Mouse (Mus musculus) heart, embryonic 16.5 days (tissue): ENCODE data around the gene Srgap1. TPM values are rescaled to one million over a fixed set of nuclear protein-coding genes. Genes with fewer than 3 reads are reported as not detected.
"Not testable (repeated sequence)": the region's sequence is repeated elsewhere in the genome, so short reads cannot be mapped to it uniquely, and the experiment has no call there.

Experiments used
- ATAC-seq: fragments of 200-750 bp; cut with Nextera tagmentation; replicated peaks from 2 replicates; pipeline ENCODE4 v1.8.0; 2017; ENCODE audit warnings: moderate number of reproducible peaks; ENCODE audit not compliant: insufficient read depth, low FRiP score; ENCODE audit errors: extremely low read depth
- H3K27ac ChIP-seq: fragments of 300-500 bp; sonication (generic); 2 replicates; pipeline ENCODE4 v1.5.1; 2014; ENCODE audit warnings: mild to moderate bottlenecking, low read length, control low read depth, moderate library complexity
- H3K27me3 ChIP-seq: fragments of 300-500 bp; sonication (generic); 2 replicates; pipeline ENCODE4 v1.6.1; 2014; ENCODE audit warnings: low read length, mixed read lengths; ENCODE audit not compliant: control insufficient read depth, insufficient read depth
- H3K36me3 ChIP-seq: fragments of 300-500 bp; sonication (generic); 2 replicates; pipeline ENCODE4 v1.6.1; 2014; ENCODE audit not compliant: control insufficient read depth, insufficient read depth
- H3K4me1 ChIP-seq: fragments of 300-500 bp; sonication (generic); 2 replicates; pipeline ENCODE4 v1.6.1; 2014; ENCODE audit warnings: low read length, mixed read lengths; ENCODE audit not compliant: control insufficient read depth, insufficient read depth
- H3K4me2 ChIP-seq: fragments of 300-500 bp; sonication (generic); 2 replicates; pipeline ENCODE4 v1.6.1; 2014; ENCODE audit warnings: low read depth, mild to moderate bottlenecking, control low read depth, low read length
- H3K4me3 ChIP-seq: fragments of 300-500 bp; sonication (generic); 2 replicates; pipeline ENCODE4 v1.5.1; 2014; ENCODE audit warnings: mild to moderate bottlenecking, control low read depth, low read length
- H3K9ac ChIP-seq: fragments of 300-500 bp; sonication (generic); 2 replicates; pipeline ENCODE4 v1.6.1; 2014; ENCODE audit warnings: low read length, control low read depth
- H3K9me3 ChIP-seq: fragments of 300-500 bp; sonication (generic); replicated peaks from 2 replicates; pipeline ENCODE4 v1.6.1; 2016; ENCODE audit warnings: low read length; ENCODE audit not compliant: control insufficient read depth
- WGBS: fragments of 180-500 bp; shearing (Covaris S2); extraction: QIAGEN DNeasy Blood & Tissue Kit; methylation state at CpG from one replicate; pipeline ENCODE4 v1.1.7; 2014; 5-methylcytosine and 5-hydroxymethylcytosine counted together
- polyA plus RNA-seq: library from polyadenylated mRNA; unstranded; fragments of >200 nt; fragmentation: Nextera tagmentation; extraction: Ambion mirVana; gene quantifications from 2 replicates; pipeline ENCODE4 v1.2.1, GENCODE M21; 2015

Srgap1 gene
- polyA plus RNA-seq, 1 experiment from 2014 or later = 7.1 TPM

DNA sequence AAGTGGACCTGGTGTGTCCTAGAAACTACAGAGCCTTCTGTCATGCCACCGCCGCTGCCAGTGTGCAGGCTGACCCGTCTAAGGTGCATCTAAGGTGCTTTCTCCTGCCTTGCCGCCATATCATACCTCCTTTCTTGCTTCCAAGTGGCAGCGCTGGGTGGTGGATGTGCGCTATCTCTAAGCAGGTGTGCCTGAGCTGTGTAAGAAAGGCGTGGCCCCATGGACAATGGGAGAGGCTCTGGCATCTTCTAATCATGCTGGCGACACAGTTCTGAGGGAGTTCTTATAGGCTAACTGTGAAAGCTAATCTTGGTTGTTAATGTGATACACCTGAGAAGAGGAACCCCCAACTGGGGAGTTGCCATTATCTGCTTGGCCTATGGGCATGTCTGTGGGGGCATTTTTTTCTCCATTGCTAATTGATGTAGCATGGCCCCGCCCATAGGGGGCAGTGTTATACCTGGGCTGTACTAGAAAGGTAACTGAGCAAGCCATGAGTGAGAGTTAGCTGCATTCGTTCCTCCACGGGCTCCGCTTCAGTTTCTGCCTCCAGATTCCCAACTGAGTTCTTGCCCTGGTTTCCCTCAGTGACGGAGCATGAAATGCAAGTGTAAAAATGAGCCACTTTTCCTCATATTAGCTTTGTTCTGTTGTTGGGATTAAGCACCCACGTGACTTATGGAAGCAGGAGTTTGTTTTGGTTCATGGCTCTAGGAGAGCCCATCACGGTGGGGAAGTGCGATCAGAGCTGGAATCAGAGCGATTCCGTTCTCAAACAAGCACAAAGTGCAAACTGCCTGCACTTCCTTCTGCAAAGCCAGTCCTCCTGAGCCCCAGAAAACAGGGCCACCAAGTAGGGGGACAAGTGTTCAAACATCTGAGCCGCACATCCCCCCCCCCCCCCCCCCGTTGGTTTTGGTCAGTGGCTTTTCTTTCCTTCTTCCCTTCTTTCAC, 276.2 kb downstream of the Srgap1 start:
- H3K9ac ChIP-seq = no peak overlapping the region
- no peaks in the 10 kb centered on the region for H3K27me3 ChIP-seq
- H3K9me3 ChIP-seq = no peaks in the 10 kb centered on the region
- H3K4me2 ChIP-seq = peak overlapping the region; percentile 55
- H3K4me3 ChIP-seq = peak overlapping the region; percentile 17
- ATAC-seq = no peak
- no peaks in the 10 kb centered on the region for H3K36me3 ChIP-seq
- H3K4me1 ChIP-seq = no peaks in the 10 kb centered on the region
- no peak overlapping the region for H3K27ac ChIP-seq
- WGBS = 57% methylated on average over 20 of the region's 20 CpGs

DNA sequence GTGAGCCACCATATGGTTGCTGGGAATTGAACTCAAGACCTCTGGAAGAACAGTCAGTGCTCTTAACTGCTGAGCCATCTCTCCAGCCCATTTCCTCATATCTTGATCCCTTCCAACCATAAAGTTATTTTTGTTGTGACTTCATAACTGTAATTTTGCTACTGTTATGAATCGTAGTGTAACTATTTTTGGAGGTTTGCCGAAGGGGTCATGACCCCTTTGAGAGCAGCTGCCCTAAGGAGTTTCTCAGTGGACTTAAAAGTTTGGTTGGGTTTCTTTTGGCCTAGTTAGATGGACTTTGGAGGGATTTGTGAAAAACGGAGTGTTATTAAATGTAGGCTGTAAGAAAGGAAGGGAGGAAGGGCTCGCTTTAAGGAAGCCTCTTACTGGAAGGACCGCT, 277.4 kb downstream of the Srgap1 start:
- H3K4me2 ChIP-seq = no peak overlapping the region
- no peak for ATAC-seq
- H3K9me3 ChIP-seq = no peaks in the 10 kb centered on the region
- H3K27me3 ChIP-seq = no peaks in the 10 kb centered on the region
- no peak overlapping the region for H3K9ac ChIP-seq
- WGBS = 84% methylated on average over 5 of the region's 5 CpGs
- H3K27ac ChIP-seq = no peak overlapping the region
- no peaks in the 10 kb centered on the region for H3K4me1 ChIP-seq
- no peaks in the 10 kb centered on the region for H3K36me3 ChIP-seq
- no peak overlapping the region for H3K4me3 ChIP-seq

DNA sequence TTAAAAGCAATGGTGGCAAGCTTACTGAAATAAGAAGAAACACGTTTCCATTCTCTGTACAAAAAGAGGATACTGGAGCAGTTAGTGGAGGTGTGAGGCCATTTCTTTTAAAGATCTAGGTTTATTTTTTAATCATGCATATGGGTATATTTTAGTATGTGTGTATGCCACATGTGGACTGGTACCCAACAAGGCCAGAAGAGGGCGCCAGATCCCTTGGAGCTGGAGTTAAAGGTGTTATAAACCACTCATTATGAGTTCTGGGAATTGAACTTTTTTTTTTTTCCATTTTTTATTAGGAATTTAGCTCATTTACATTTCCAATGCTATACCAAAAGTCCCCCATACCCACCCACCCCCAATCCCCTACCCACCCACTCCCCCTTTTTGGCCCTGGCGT, 279.8 kb downstream of the Srgap1 start:
- WGBS = 78% methylated on average over 3 of the region's 3 CpGs
- H3K9ac ChIP-seq, H3K27ac ChIP-seq, H3K4me2 ChIP-seq, H3K9me3 ChIP-seq, H3K36me3 ChIP-seq, H3K4me3 ChIP-seq, ATAC-seq, H3K27me3 ChIP-seq, H3K4me1 ChIP-seq: not testable (repeated sequence)

DNA sequence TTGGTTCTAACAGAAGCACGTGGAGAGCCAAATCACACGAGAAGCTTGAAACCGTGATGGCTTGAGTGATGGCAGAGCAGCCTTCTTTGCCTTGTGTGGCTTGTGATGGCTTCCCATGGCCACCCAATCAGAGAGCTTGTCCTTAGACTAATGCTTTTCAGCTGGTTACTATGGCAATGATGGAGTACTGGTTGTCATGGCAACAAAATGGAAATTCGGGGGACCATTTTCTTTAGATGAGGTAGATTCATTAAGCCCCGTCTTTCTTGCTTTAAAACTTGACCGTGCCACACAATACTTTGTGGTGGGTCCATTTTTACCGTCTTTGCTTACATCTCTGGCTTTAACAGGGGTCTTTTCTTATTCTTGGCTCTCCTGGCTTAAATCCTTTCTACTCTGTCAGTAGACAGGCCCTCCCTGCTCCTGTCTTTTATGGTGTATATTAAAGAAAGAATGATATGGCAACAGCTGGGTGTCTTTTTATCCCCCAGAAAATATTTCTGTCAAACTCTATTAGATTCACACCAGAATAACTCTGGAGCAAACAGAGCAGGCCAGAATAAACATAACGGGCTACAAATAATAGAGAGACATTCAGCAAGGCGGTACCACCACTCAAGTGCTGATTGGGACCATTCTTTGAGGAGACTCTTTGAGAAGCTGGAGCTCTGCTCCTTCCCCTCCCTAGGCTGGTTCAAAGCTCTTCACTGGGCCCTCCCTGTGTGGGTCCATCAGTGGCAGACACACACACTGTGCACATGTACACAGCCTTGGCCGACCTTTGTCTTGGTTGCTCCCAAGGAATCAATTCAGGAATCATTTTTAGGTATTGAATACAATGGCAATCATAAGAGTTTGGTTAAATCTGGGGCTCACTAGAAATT, 281.7 kb downstream of the Srgap1 start:
- Histone ChIP-seq H3K4me2 (no peak overlapping the region), H3K36me3 (no peaks in the 10 kb centered on the region), H3K27ac (no peak overlapping the region), H3K27me3 (no peaks in the 10 kb centered on the region), H3K4me1 (no peaks in the 10 kb centered on the region), H3K9me3 (no peaks in the 10 kb centered on the region), H3K9ac (no peak overlapping the region), H3K4me3 (no peak overlapping the region)
- no peak for ATAC-seq
- WGBS = 78% methylated on average over 10 of the region's 10 CpGs

DNA sequence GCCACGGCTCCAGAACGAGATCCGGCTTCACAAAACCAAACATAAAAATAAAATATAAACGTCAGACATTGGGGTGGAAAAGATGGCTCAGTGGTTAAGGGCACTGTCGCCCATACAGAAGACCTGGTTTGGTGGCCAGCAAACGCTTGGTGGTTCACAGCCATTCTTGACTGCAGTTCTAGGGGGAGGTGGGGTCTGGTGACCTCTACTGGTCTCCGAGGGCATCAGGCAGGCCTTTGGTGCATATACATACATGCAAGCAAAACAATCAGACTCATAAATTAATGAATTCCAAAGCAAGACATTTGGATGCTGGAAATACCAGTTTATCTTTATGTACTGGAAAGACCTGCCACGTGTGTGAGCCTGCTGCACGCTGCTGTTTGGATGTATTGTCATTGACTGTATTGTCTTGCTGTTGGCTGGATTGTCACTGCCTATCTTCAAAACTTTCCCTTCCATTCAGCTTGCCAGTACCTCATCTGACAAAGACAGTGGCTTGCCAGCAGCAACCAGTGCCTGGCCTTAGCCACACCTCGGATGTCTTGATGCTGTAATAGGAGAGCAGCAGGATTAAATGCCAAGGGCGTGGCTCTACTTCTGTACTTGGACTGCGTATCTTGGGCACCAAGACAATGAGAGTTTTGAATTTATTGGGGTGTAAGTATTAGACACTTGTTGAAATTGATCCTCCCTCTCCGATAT, 282.5 kb downstream of the Srgap1 start:
- Histone ChIP-seq H3K4me1 (no peaks in the 10 kb centered on the region), H3K27ac (no peak overlapping the region), H3K36me3 (no peaks in the 10 kb centered on the region), H3K27me3 (no peaks in the 10 kb centered on the region), H3K4me2 (no peak overlapping the region), H3K9ac (no peak overlapping the region), H3K4me3 (no peak overlapping the region), H3K9me3 (no peaks in the 10 kb centered on the region)
- 78% methylated on average over 13 of the region's 13 CpGs for WGBS
- ATAC-seq = no peak

DNA sequence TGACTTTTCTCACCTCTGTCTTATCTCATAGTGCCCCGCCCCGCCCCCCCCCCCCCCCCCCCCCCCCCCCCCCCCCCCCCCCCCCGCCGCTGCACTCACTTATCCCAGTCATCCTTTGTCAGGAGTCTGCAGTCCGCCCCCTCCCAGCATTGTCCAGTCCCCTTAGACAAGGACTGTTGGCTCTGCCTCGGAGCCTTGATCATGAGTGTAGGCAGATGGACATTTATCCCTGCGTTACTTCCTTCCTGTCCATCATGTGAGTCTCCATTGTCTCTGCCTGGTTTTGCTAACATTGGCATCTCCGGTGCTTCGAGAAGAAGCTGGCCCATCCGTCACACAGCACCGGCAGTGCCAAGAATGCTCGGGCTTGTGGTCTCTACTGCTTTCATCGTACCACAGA, 283.9 kb downstream of the Srgap1 start:
- Histone ChIP-seq H3K36me3 (no peaks in the 10 kb centered on the region), H3K9ac (no peak overlapping the region), H3K4me2 (no peak overlapping the region), H3K27ac (no peak overlapping the region), H3K27me3 (no peaks in the 10 kb centered on the region), H3K4me1 (no peaks in the 10 kb centered on the region), H3K9me3 (no peaks in the 10 kb centered on the region), H3K4me3 (no peak overlapping the region)
- ATAC-seq = no peak
- WGBS = 67% methylated on average over 8 of the region's 13 CpGs

DNA sequence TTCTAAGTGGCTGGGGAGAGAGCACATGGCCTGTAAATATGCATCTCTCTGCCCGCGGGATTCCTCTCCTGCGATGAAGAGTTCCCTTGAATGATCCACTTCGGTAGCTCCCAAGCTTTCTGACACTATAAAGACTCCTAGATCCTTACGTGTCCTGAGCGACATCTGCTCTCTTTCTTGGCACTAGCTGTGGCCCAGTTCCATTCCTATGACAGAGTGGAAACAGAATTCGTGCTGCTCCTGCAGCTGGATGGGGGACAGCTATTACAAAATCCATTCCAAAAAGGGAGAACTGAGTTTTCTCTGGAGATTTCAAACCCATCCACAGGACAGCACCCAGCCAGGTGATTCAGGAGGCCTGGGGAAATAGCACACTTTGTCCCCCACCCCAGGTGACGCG, 285.0 kb downstream of the Srgap1 start:
- Histone ChIP-seq H3K27me3 (no peaks in the 10 kb centered on the region), H3K9me3 (no peaks in the 10 kb centered on the region), H3K27ac (no peak overlapping the region), H3K4me2 (no peak overlapping the region), H3K4me3 (no peak overlapping the region), H3K4me1 (no peaks in the 10 kb centered on the region), H3K36me3 (no peaks in the 10 kb centered on the region), H3K9ac (no peak overlapping the region)
- no peak for ATAC-seq
- WGBS = 85% methylated on average over 9 of the region's 9 CpGs

DNA sequence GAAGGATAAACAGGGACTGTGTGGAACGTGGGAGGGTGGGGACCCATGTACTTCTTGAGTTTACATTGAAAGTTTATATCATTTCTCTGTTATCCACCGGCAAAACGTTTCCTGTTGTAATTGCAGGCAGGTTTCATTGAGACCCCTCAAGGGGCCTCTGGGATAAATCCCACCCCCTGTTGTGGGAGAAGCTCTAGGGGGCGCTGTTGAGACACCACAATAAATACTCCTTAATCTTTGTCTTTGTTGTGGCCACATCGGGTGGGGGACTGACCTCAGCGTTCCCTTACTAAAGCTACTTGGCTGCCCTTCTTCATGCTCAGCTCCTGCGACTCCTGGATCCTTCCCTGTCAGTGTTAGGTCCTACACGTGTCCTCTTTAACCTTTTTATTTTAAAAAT, 288.0 kb downstream of the Srgap1 start:
- Histone ChIP-seq H3K27ac (no peak overlapping the region), H3K4me3 (no peak overlapping the region), H3K4me1 (no peaks in the 10 kb centered on the region), H3K9ac (no peak overlapping the region), H3K9me3 (no peaks in the 10 kb centered on the region), H3K4me2 (no peak overlapping the region), H3K27me3 (no peaks in the 10 kb centered on the region), H3K36me3 (no peaks in the 10 kb centered on the region)
- ATAC-seq = no peak
- WGBS = 48% methylated on average over 8 of the region's 8 CpGs
